ENCODE assay signal across 9 mouse cellular contexts in genomic region chr16:92821938-92822629, GRCm38 (mm10). TPM values are rescaled to one million over a fixed set of nuclear protein-coding genes. Genes with fewer than 3 reads are reported as not detected.
A peak's percentile ranks its signal among the peaks of the same experiment; 100 is the strongest.
DNase-seq lines count a peak whose midpoint lies in the region; ATAC-seq and TF ChIP-seq lines count a peak whose summit lies in the region.
"Had no signal": no experiment of that assay in that cellular context is flagged by ENCODE, and none has a peak within 500 bp of the region (broad histone marks: within the 10 kb centered on the region; RNA-seq: fewer than 3 reads in every experiment).

No protein-coding gene starts in this region.

- H3K36me3 ChIP-seq in heart, embryonic 15.5 days: no peaks in the 10 kb centered on the region
- H3K36me3 ChIP-seq in liver, embryonic 14.5 days (replicated peaks; ENCODE audit: control insufficient read depth, insufficient read depth, low read depth): no peaks in the 10 kb centered on the region
- no peaks in the 10 kb centered on the region; the same call in 1 of the 2 replicates for H3K36me3 ChIP-seq in splenic B cell, adult 2 months (ENCODE audit: control insufficient read depth, insufficient read depth, low read length, poor library complexity, severe bottlenecking)

- no peaks in the 10 kb centered on the region for H3K9me3 ChIP-seq in heart, embryonic 15.5 days (replicated peaks)
- H3K9me3 ChIP-seq in liver, embryonic 14.5 days (ENCODE audit: control insufficient read depth, low read length): no peaks in the 10 kb centered on the region

- no peak overlapping the region for H3K9ac ChIP-seq in heart, embryonic 15.5 days
- H3K9ac ChIP-seq in liver, embryonic 14.5 days (replicated peaks): peak overlapping the region; percentile 68

- peak overlapping the region; percentile 12; the same call in 1 of the 2 replicates for H3K4me2 ChIP-seq in heart, embryonic 15.5 days
- peak overlapping the region; percentile 91 for H3K4me2 ChIP-seq in liver, embryonic 14.5 days (ENCODE audit: low read depth)

- H3K27ac ChIP-seq in heart, embryonic 15.5 days: no peak overlapping the region
- H3K27ac ChIP-seq in liver, embryonic 14.5 days: peak overlapping the region; percentile 93

- no peak for TF ChIP-seq CTCF in liver, embryonic 14.5 days (IDR thresholded peaks at IDR 0.05; ENCODE audit: low read depth)

- no peak for DNase-seq in heart, adult 18-20 months
- DNase-seq in c-Kit-negative CD71-positive TER-119-positive erythroid progenitor cells, embryonic 14.5 days (ENCODE audit: low read depth, low spot score): peak; percentile 44
- DNase-seq in liver, embryonic 14.5 days (ENCODE audit: low read depth in 3 of 3, low spot score in 3 of 3): peak; percentile 76 to 79 (median 78)
- DNase-seq in splenic B cell, adult 2 months (ENCODE audit: low read depth, low spot score): peak; percentile 39
- no peak for DNase-seq in retina, embryonic 14.5 days (ENCODE audit: low spot score)
- DNase-seq in adrenal gland, postnatal 10 days: no peak
- DNase-seq in adrenal gland, postnatal 25 days: no peak

- 37% methylated on average over 14 of the region's 14 CpGs for WGBS in heart, embryonic 15.5 days
- 8% methylated on average over 14 of the region's 14 CpGs for WGBS in liver, embryonic 14.5 days (ENCODE audit: insufficient replicate concordance)

- ATAC-seq in heart, embryonic 15.5 days (replicated peaks; ENCODE audit: insufficient number of reproducible peaks, insufficient read depth, low FRiP score, low read depth): no peak
- ATAC-seq in liver, embryonic 14.5 days (ENCODE audit: insufficient read depth): peak; percentile 79
- ATAC-seq: intestine, postnatal 0 days had no signal

- no peak overlapping the region for H3K4me3 ChIP-seq in heart, embryonic 15.5 days
- H3K4me3 ChIP-seq in liver, embryonic 14.5 days (ENCODE audit: insufficient read depth in 1 of 2, low read depth in 2 of 2, low read length in 2 of 2): peak overlapping the region; percentile 31 to 45

- TF ChIP-seq EP300 in liver, embryonic 14.5 days (IDR thresholded peaks at IDR 0.05; ENCODE audit: low read depth): peak; percentile 90

- peaks cover 70% of the 10 kb centered on the region for H3K27me3 ChIP-seq in heart, embryonic 15.5 days
- H3K27me3 ChIP-seq in liver, embryonic 14.5 days (ENCODE audit: control insufficient read depth, insufficient read depth, low read length): no peaks in the 10 kb centered on the region
- no peaks in the 10 kb centered on the region for H3K27me3 ChIP-seq in splenic B cell, adult 2 months (ENCODE audit: control insufficient read depth, insufficient read depth, low read length, poor library complexity, severe bottlenecking)

- peaks cover 16% of the 10 kb centered on the region for H3K4me1 ChIP-seq in heart, embryonic 15.5 days (replicated peaks)
- peaks cover 59 to 69% of the 10 kb centered on the region in 2 experiments for H3K4me1 ChIP-seq in liver, embryonic 14.5 days (replicated peaks; ENCODE audit: control insufficient read depth in 2 of 2, insufficient read depth in 2 of 2, low read length in 1 of 2)

RNA-seq across cellular contexts. Expression of gene Runx1, which starts 3.9 kb away (rescaled TPM):
- 1.7 and 8.8 TPM in 2 replicates for polyA plus RNA-seq in heart, embryonic 15.5 days (2015; fragmentation: Nextera tagmentation; extraction: Ambion mirVana)
- total RNA-seq in heart, adult 18-20 months (2021): 1 to 10 TPM; 1.5 to 2.9 TPM
- 2.7 and 3.0 TPM in 2 replicates for polyA plus RNA-seq in liver, embryonic 14.5 days (2012; rRNA removed)
- 4.4 and 4.5 TPM in 2 replicates for polyA plus RNA-seq in liver, embryonic 14.5 days (2014; fragmentation: Nextera tagmentation; extraction: Ambion mirVana)
- total RNA-seq in adrenal gland, postnatal 10 days (2021): 1 to 10 TPM; 4.2 to 5.8 TPM
- 3.7 and 5.6 TPM in 2 replicates for total RNA-seq in adrenal gland, postnatal 25 days (2021)

Comparison
In these comparisons a context has a peak if more than half of its experiments do, and no peak if none do; other contexts are left out.
1. DNase-seq: peak in c-Kit-negative CD71-positive TER-119-positive erythroid progenitor cells, embryonic 14.5 days (single experiment), liver, embryonic 14.5 days (3 of 3) and splenic B cell, adult 2 months (single experiment); none in heart, adult 18-20 months (0 of 2), retina, embryonic 14.5 days (single experiment), adrenal gland, postnatal 10 days (single experiment) and adrenal gland, postnatal 25 days (single experiment).